27 mouse cellular contexts compared by ENCODE assay signal in the genomic region with DNA sequence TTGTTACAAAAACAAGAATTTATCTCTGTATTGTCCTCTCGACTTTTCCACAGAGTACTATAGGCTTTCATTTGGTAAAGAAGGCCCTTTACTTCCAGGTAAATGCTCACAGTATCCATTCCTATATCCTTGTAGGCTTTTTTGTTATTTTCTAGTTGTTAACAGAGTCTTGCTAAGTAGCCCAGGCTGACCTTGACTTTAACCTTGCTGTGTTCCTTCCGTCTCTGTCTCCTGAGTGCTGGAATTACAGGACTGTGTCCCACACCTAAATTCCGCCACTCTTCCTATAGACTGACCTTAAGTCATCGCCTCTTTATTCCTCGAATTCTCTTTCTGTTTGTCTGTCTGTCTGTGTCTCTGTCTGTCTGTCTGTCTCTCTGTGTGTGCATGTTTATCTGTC. TPM values are rescaled to one million over a fixed set of nuclear protein-coding genes. Genes with fewer than 3 reads are reported as not detected.
"Had no signal": no experiment of that assay in that cellular context is flagged by ENCODE, and none has a peak within 500 bp of the region (broad histone marks: within the 10 kb centered on the region; RNA-seq: fewer than 3 reads in every experiment).

No protein-coding gene starts in this region.

- DNase-seq: lung, adult 18-20 months; lung, embryonic 14.5 days; lung, postnatal 10 days; lung, postnatal 4 days; midbrain, embryonic 14.5 days; retina, postnatal 1 day; right cerebral cortex, adult 18-20 months; right cerebral cortex, postnatal 14 days; thymus, adult 2 months; thymus, postnatal 25 days; thymus, postnatal 4 days had no signal

RNA-seq across cellular contexts. Expression of gene Olfr159, which starts 2.5 kb away (rescaled TPM):
- total RNA-seq: megakaryocyte, adult 5-6 weeks; megakaryocyte-erythroid progenitor cell, adult 5-6 weeks had no signal
- polyA plus RNA-seq: liver, embryonic 16.5 days; lung, embryonic 14.5 days; lung, embryonic 16.5 days; midbrain, embryonic 10.5 days; midbrain, embryonic 12.5 days; midbrain, embryonic 14.5 days; midbrain, embryonic 16.5 days; myocyte; neural tube, embryonic 11.5 days; neural tube, embryonic 13.5 days; neural tube, embryonic 15.5 days; spleen, adult 2 months; stomach, embryonic 15.5 days; stomach, postnatal 0 days; testis, adult 2 months; thymus, adult 2 months; urinary bladder, adult 2 months had no signal

RNA-seq across cellular contexts. Expression of gene Spaar, which starts 38.5 kb away (rescaled TPM):
- total RNA-seq: megakaryocyte, adult 5-6 weeks; megakaryocyte-erythroid progenitor cell, adult 5-6 weeks had no signal
- polyA plus RNA-seq: midbrain, embryonic 12.5 days; midbrain, embryonic 14.5 days; neural tube, embryonic 11.5 days; neural tube, embryonic 13.5 days had no signal

RNA-seq across cellular contexts. Expression of gene Hrct1, which starts 41.4 kb away (rescaled TPM):
- total RNA-seq: megakaryocyte, adult 5-6 weeks; megakaryocyte-erythroid progenitor cell, adult 5-6 weeks had no signal
- polyA plus RNA-seq: midbrain, embryonic 10.5 days; neural tube, embryonic 11.5 days had no signal

RNA-seq across cellular contexts. Expression of gene Olfr156, which starts 55.4 kb away (rescaled TPM):
- total RNA-seq: megakaryocyte, adult 5-6 weeks; megakaryocyte-erythroid progenitor cell, adult 5-6 weeks had no signal
- polyA plus RNA-seq: liver, embryonic 16.5 days; lung, embryonic 14.5 days; lung, embryonic 16.5 days; midbrain, embryonic 10.5 days; midbrain, embryonic 12.5 days; midbrain, embryonic 14.5 days; midbrain, embryonic 16.5 days; myocyte; neural tube, embryonic 11.5 days; neural tube, embryonic 13.5 days; neural tube, embryonic 15.5 days; spleen, adult 2 months; stomach, embryonic 15.5 days; stomach, postnatal 0 days; testis, adult 2 months; thymus, adult 2 months; urinary bladder, adult 2 months had no signal

RNA-seq across cellular contexts. Expression of gene Olfr71, which starts 58.3 kb away (rescaled TPM):
- total RNA-seq: megakaryocyte, adult 5-6 weeks; megakaryocyte-erythroid progenitor cell, adult 5-6 weeks had no signal
- polyA plus RNA-seq: liver, embryonic 16.5 days; lung, embryonic 14.5 days; midbrain, embryonic 10.5 days; midbrain, embryonic 12.5 days; midbrain, embryonic 14.5 days; myocyte; neural tube, embryonic 11.5 days; neural tube, embryonic 15.5 days; spleen, adult 2 months; stomach, embryonic 15.5 days; stomach, postnatal 0 days; testis, adult 2 months; thymus, adult 2 months; urinary bladder, adult 2 months had no signal
